Mouse (Mus musculus) kidney, adult 9 months (tissue): ENCODE results near the gene Zfp442.
"Not testable (repeated sequence)": the region's sequence is repeated elsewhere in the genome, so short reads cannot be mapped to it uniquely, and the experiment has no call there.

ENCODE experiments used
- DNase-seq: peaks from one replicate; pipeline ENCODE4 v3.0.0; 2022

Gene Zfp442

DNA sequence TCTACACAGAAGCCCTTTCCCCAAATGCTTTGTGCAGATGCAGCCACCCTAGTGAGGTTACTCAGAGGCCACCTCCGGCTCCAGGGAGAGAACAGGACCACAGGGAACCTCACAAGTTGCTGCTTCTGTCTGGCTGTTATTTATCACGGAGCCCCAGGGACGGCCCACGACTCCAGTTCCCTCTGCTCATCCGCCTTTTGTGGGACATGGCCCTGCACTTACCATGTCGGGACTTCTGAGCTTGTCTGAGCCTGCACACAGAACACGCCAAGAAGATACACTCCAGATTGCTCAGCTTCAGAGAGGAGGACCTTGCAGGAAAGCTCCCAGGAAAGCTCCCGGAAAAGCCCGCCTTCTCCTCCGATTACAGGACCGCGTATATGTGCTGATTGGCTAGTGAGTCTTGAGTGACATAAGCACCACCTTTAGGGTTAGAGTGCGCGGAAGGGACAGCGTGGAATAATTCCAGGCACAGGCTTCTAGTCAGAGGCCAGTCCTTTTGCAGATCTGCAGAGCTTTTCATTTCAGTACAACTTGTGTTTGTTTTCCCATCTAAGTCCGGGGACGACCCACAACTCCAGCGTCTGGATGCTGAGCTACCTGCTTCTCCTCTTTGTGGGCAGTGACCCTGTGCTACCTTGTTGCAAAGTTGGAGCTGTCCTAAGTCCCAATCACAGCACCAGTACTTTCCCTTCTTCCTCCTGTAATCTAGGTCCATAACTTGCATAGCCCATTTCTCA is at the start of gene Zfp442:
Gene Zfp442 (minus strand): TSS at position 307 of the 740 bp plus-strand sequence.
- peak; percentile 88 for DNase-seq

- not testable (repeated sequence) for DNase-seq
Measured at GRCm38 (mm10) chr2:150500124-150500973, 49.1 kb upstream of the Zfp442 start.

GRCm38 (mm10) chr2:150493031-150493430 is 41.7 kb upstream of the Zfp442 start:
- no peak for DNase-seq

DNA sequence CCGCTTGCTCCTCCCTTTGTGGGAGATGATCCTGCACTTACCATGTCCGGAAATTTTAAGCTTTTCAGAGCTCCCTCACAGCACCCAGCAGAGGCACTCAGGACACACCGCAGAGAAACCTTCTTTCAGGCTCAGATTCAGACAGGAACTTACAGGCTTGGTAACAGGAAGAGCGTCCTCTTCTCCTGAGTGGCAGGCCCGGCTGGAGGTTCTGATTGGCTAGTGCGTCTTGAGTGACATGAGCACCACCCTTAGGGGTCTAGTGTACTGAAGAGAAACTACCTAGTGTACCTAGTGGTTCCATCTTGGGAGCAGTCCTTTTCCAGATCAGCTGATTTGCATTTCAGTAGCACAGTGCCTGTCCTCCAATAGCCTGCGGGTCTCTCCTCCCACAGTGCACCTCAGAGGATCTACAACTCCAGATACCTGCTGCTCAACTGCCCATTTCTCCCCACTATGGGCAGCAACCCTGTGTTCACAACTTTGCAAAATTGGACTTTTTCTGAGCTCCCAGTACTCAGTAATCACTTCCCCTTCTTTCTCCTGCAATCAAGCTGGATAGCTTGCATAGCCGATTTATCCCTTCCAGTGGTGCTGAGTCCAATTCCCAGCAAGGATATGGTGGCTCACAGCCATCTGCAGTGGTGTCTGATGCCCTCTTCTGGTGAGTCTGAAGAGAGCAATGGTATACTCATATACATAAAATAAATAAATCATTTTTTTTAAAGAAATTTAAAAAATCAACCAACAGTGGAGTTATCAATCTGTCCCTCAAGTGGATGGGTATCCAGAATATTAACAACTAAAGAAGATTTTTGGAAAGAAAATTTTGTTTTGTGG is 33.9 kb upstream of the Zfp442 start, which contains the start of gene Zfp345:
Gene Zfp345 (minus strand): TSS at position 153 of the 840 bp plus-strand sequence.
- DNase-seq, result peak; percentile 2

GRCm38 (mm10) chr2:150439084-150439483 is 12.2 kb downstream of the Zfp442 start:
- DNase-seq, result not testable (repeated sequence)

DNA sequence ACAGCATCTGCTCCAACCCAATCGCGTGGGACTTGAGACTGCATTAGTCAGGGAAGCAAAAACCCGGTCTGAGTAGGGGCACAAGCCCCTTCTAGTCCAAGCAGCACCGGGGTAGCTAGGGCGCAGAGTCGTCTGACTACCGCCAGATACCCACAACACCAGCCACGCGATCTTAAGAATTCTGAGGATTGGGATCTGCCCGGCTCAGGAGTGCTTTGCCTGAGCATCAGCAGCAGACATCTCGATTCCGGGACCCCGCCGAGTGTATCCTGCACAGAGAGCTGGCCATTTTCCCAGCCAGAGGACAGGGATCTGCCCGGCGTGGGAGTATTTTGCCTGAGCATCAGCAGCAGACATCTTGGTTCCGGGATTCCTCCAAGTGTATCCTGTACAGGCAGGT is 39.1 kb downstream of the Zfp442 start:
- not testable (repeated sequence) for DNase-seq

GRCm38 (mm10) chr2:150390198-150390597 is 61.1 kb downstream of the Zfp442 start:
- no peak for DNase-seq

GRCm38 (mm10) chr2:150385553-150386106 is 65.7 kb downstream of the Zfp442 start:
- DNase-seq, result not testable (repeated sequence)

DNA sequence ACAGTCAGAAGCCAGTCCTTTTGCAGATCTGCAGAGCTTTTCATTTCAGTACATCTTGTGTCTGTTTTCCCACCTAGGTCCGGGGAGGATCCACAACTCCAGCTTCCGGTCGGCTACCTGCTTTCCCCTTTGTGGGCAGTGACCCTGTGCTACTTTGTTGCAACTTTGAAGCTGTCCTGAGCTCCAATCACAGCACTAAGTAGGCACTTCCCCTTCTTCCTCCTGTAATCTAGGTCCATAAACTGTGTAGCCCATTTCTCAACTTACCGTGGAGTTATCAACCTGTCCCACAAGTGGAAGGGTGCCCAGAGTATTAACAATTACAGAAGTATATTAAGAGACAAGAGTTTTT is 88.4 kb downstream of the Zfp442 start:
- no peak for DNase-seq

DNA sequence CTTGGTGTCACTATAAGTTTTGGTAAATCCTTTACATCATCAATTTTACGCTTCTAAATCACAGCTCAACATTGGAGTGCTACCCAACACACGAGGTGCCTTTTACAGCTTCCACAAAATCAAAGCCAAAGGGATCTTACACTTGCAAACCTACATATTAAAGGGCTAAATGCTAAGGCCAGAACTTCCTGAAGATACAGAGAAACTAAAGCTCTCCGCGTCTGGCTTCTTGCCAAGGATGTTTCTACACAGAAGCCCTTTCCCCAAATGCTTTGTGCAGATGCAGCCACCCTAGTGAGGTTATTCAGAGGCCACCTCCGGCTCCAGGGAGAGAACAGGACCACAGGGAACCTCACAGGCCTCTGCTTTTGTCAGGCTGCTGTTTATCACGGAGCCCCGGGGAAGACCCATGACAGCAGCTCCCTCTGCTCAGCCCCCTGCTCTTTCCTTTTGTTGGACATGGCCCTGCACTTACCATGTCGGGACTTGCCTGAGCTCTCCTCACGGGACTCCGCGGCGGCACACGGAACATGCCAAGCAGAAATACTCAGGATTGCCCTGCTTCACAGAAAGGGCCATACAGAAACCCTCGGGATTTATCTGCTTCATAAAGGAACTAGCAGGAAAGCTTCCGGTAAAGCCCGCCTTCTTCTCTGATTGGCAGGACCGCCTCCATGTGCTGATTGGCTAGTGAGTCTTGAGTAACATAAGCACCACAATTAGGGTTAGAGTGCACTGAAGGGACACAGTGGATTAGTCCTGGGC is 89.0 kb downstream of the Zfp442 start, which contains the start of gene 3300002I08Rik:
Gene 3300002I08Rik (minus strand): TSS at position 653 of the 765 bp plus-strand sequence.
- DNase-seq, result peak; percentile 95
